Mouse (Mus musculus) stomach, postnatal 0 days (tissue): Measurements from ENCODE around the gene Ttll12.

Source experiments
- CTCF ChIP-seq: IDR thresholded peaks from 2 replicates; pipeline ENCODE4 v1.5.1; 2016; ENCODE audit warnings: antibody characterized with exemption, low read depth, mild to moderate bottlenecking, moderate library complexity
- EP300 ChIP-seq: optimal IDR thresholded peaks from 2 replicates; pipeline ENCODE3; 2016; ENCODE audit warnings: antibody characterized with exemption

GRCm38 (mm10) chr15:83593702-83594512 lies 1.1 kb downstream of the Ttll12 start:
- TF ChIP-seq CTCF (no peak), EP300 (no peak)
